18 mouse cellular contexts compared by ENCODE assay signal in genomic region chr9:66081999-66082398, GRCm38 (mm10).
"Had no signal": no experiment of that assay in that cellular context is flagged by ENCODE, and none has a peak within 500 bp of the region (broad histone marks: within the 10 kb centered on the region; RNA-seq: fewer than 3 reads in every experiment).

No protein-coding gene starts in this region.

- H3K9me3 ChIP-seq: kidney, embryonic 15.5 days; limb, embryonic 10.5 days; limb, embryonic 13.5 days; liver, embryonic 13.5 days had no signal

- H3K9ac ChIP-seq: kidney, embryonic 15.5 days; limb, embryonic 13.5 days; liver, embryonic 13.5 days; lung, embryonic 14.5 days had no signal

- H3K27me3 ChIP-seq: kidney, embryonic 15.5 days; limb, embryonic 13.5 days had no signal

- DNase-seq: kidney, adult 8-10 months; kidney, postnatal 14 days; kidney, postnatal 4 days; layer of hippocampus, adult 9-11 months; liver; liver, embryonic 13.5 days; lung, embryonic 14.5 days; midbrain, embryonic 14.5 days; right cerebral cortex, adult 18-20 months; right cerebral cortex, postnatal 14 days; thymus, adult 18-20 months; thymus, postnatal 36 days had no signal

- H3K4me1 ChIP-seq: limb, embryonic 13.5 days had no signal

- H3K4me3 ChIP-seq: kidney, embryonic 15.5 days; limb, embryonic 10.5 days; limb, embryonic 13.5 days; liver, embryonic 13.5 days had no signal

- H3K27ac ChIP-seq: kidney, embryonic 15.5 days; limb, embryonic 10.5 days; limb, embryonic 13.5 days; liver, embryonic 13.5 days; macrophage had no signal

- H3K4me2 ChIP-seq: kidney, embryonic 15.5 days; limb, embryonic 13.5 days; liver, embryonic 13.5 days; lung, embryonic 14.5 days; midbrain, embryonic 11.5 days had no signal

- ATAC-seq: intestine, postnatal 0 days had no signal
